Mouse (Mus musculus): ENCODE measurements around the gene Rala. TPM values are rescaled to one million over a fixed set of nuclear protein-coding genes. Genes with fewer than 3 reads are reported as not detected.
A peak's percentile ranks its signal among the peaks of the same experiment; 100 is the strongest.
"Not testable (repeated sequence)": the region's sequence is repeated elsewhere in the genome, so short reads cannot be mapped to it uniquely, and the experiment has no call there.

Rala gene
- polyA plus RNA-seq, 1 experiment from 2014 or later: 113 TPM

- no peak overlapping the region for H3K4me3 ChIP-seq
- WGBS: 53% methylated on average over 1 of the region's 1 CpGs
- H3K9me3 ChIP-seq: no peaks in the 10 kb centered on the region
- no peaks in the 10 kb centered on the region for H3K4me1 ChIP-seq
- no peak overlapping the region for H3K27ac ChIP-seq
- H3K4me2 ChIP-seq: no peak overlapping the region
- no peaks in the 10 kb centered on the region for H3K36me3 ChIP-seq
- no peak overlapping the region for H3K9ac ChIP-seq
- no peaks in the 10 kb centered on the region for H3K27me3 ChIP-seq
- no peak for ATAC-seq (ENCODE audit: insufficient number of reproducible peaks, insufficient read depth, low FRiP score, low TSS enrichment, low read depth)
Observed at GRCm38 (mm10) chr13:17954282-17954681, 10.2 kb upstream of the Rala start.

GRCm38 (mm10) chr13:17950581-17950980 is 6.5 kb upstream of the Rala start:
- not testable (repeated sequence) for H3K27me3 ChIP-seq; ATAC-seq (ENCODE audit: insufficient number of reproducible peaks, insufficient read depth, low FRiP score, low TSS enrichment, low read depth); H3K9ac ChIP-seq; H3K9me3 ChIP-seq; H3K4me2 ChIP-seq; H3K4me1 ChIP-seq; H3K36me3 ChIP-seq; H3K4me3 ChIP-seq; H3K27ac ChIP-seq
- 86% methylated on average over 8 of the region's 8 CpGs for WGBS

GRCm38 (mm10) chr13:17949555-17949954 is 5.5 kb upstream of the Rala start:
- Histone ChIP-seq H3K9ac (no peak overlapping the region), H3K4me3 (no peak overlapping the region), H3K4me1 (no peaks in the 10 kb centered on the region), H3K4me2 (no peak overlapping the region), H3K27ac (no peak overlapping the region), H3K9me3 (no peaks in the 10 kb centered on the region), H3K27me3 (no peaks in the 10 kb centered on the region), H3K36me3 (no peaks in the 10 kb centered on the region)
- WGBS: 71% methylated on average over 18 of the region's 18 CpGs
- no peak for ATAC-seq (ENCODE audit: insufficient number of reproducible peaks, insufficient read depth, low FRiP score, low TSS enrichment, low read depth)

GRCm38 (mm10) chr13:17943306-17944077 is 547 bp downstream of the Rala start:
- H3K4me3 ChIP-seq: peak overlapping the region; percentile 95
- no peaks in the 10 kb centered on the region for H3K9me3 ChIP-seq
- H3K4me2 ChIP-seq: peak overlapping the region; percentile 67
- peak overlapping the region; percentile 94 for H3K9ac ChIP-seq
- H3K36me3 ChIP-seq: no peaks in the 10 kb centered on the region
- peaks cover 12% of the 10 kb centered on the region for H3K4me1 ChIP-seq
- H3K27me3 ChIP-seq: no peaks in the 10 kb centered on the region
- under 1% methylated on average over 65 of the region's 70 CpGs for WGBS
- ATAC-seq (ENCODE audit: insufficient number of reproducible peaks, insufficient read depth, low FRiP score, low TSS enrichment, low read depth): peak; percentile 72
- peak overlapping the region; percentile 89 for H3K27ac ChIP-seq

DNA sequence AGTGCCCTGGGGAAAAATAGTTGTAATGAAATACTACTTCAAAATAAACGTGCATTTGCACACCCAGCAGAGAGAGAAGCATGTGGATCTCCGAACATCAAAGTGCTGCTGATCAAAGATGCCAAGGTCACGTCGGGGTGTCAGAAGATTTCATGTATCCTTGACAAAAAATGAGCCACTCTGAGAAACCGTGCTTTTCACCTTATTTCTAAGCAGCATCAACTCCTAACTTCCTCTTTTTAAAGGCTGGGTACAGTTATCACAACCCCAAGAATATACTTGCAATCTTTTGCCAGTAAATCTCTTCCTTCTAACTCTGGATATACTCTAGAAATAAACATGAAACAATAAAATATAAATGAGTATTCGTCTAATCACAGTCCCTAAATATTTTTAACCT is 1.7 kb downstream of the Rala start:
- Histone ChIP-seq H3K27ac (no peak overlapping the region), H3K27me3 (no peaks in the 10 kb centered on the region), H3K9me3 (no peaks in the 10 kb centered on the region), H3K4me2 (peak overlapping the region; percentile 67; the same call in 1 of the 2 replicates), H3K9ac (no peak overlapping the region), H3K4me1 (peaks cover 12% of the 10 kb centered on the region), H3K36me3 (no peaks in the 10 kb centered on the region), H3K4me3 (no peak overlapping the region)
- whole genome bisulfite sequencing: 47% methylated on average over 6 of the region's 6 CpGs
- no peak for ATAC-seq (ENCODE audit: insufficient number of reproducible peaks, insufficient read depth, low FRiP score, low TSS enrichment, low read depth)

- ATAC-seq (ENCODE audit: insufficient number of reproducible peaks, insufficient read depth, low FRiP score, low TSS enrichment, low read depth): no peak
- H3K4me2 ChIP-seq: no peak overlapping the region
- no peaks in the 10 kb centered on the region for H3K4me1 ChIP-seq
- H3K36me3 ChIP-seq: peaks cover 6% of the 10 kb centered on the region
- no peak overlapping the region for H3K9ac ChIP-seq
- H3K9me3 ChIP-seq: no peaks in the 10 kb centered on the region
- H3K4me3 ChIP-seq: no peak overlapping the region
- H3K27me3 ChIP-seq: no peaks in the 10 kb centered on the region
- H3K27ac ChIP-seq: no peak overlapping the region
- 96% methylated on average over 1 of the region's 1 CpGs for WGBS
Observed at GRCm38 (mm10) chr13:17907309-17907708, 36.7 kb downstream of the Rala start.

DNA sequence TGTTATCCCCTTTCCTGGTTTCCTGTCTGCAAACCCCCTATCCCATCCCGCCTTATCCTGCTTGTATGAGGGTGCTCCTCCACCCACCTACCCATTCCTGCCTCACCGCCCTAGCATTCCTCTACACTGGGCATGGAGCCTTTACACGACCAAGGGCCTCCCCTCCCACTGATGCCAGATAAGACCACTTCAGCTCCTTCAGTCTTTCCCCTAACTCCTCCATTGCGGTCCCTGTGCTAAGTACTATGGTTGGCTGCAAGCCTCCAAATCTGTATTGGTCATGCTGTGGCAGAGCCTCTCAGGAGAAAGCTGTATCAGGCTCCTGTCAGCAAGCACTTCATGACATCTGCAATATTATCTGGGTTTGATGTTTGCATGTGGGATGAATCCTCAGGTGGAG is 42.6 kb downstream of the Rala start:
- Histone ChIP-seq H3K27ac (no peak overlapping the region), H3K36me3 (peaks cover 8% of the 10 kb centered on the region), H3K27me3 (no peaks in the 10 kb centered on the region), H3K9me3 (no peaks in the 10 kb centered on the region), H3K4me2 (no peak overlapping the region), H3K9ac (no peak overlapping the region), H3K4me3 (no peak overlapping the region), H3K4me1 (no peaks in the 10 kb centered on the region)
- no peak for ATAC-seq (ENCODE audit: insufficient number of reproducible peaks, insufficient read depth, low FRiP score, low TSS enrichment, low read depth)
- WGBS: 92% methylated on average over 4 of the region's 4 CpGs

- H3K27ac ChIP-seq: no peak overlapping the region
- H3K9ac ChIP-seq: no peak overlapping the region
- peaks cover 13% of the 10 kb centered on the region for H3K36me3 ChIP-seq
- H3K9me3 ChIP-seq: no peaks in the 10 kb centered on the region
- WGBS: 83% methylated on average over 5 of the region's 5 CpGs
- H3K4me3 ChIP-seq: no peak overlapping the region
- no peaks in the 10 kb centered on the region for H3K27me3 ChIP-seq
- H3K4me1 ChIP-seq: no peaks in the 10 kb centered on the region
- no peak overlapping the region for H3K4me2 ChIP-seq
- no peak for ATAC-seq (ENCODE audit: insufficient number of reproducible peaks, insufficient read depth, low FRiP score, low TSS enrichment, low read depth)
Observed at GRCm38 (mm10) chr13:17900641-17901040, 43.4 kb downstream of the Rala start.

DNA sequence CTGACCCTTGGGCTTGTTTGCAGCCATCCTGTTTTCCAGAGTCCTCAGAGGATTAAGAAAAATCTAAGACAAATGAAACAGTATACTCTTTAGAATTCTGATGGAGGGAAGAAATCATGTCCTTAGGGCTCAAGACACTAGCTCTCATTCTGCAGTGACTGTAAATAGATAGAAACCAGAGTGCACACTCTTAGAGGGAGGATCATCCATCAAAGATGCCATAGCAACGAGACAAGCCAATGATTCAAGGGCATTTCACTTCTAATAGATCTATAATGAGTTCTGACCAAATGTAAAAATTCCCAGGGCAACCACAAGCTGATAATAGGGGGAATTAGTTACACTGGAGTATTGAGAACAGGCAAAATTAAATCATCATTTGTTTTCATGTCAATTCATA is 47.0 kb downstream of the Rala start:
- H3K27ac ChIP-seq: no peak overlapping the region
- no peak overlapping the region for H3K4me2 ChIP-seq
- WGBS: 68% methylated on average over 1 of the region's 1 CpGs
- H3K27me3 ChIP-seq: no peaks in the 10 kb centered on the region
- no peak overlapping the region for H3K4me3 ChIP-seq
- no peak overlapping the region for H3K9ac ChIP-seq
- no peaks in the 10 kb centered on the region for H3K4me1 ChIP-seq
- H3K36me3 ChIP-seq: peaks cover 27% of the 10 kb centered on the region
- H3K9me3 ChIP-seq: no peaks in the 10 kb centered on the region
- no peak for ATAC-seq (ENCODE audit: insufficient number of reproducible peaks, insufficient read depth, low FRiP score, low TSS enrichment, low read depth)

GRCm38 (mm10) chr13:17891545-17891944 is 52.5 kb downstream of the Rala start:
- Histone ChIP-seq H3K36me3 (peaks cover 69% of the 10 kb centered on the region), H3K4me1 (no peaks in the 10 kb centered on the region), H3K27ac (no peak overlapping the region), H3K27me3 (no peaks in the 10 kb centered on the region), H3K9ac (no peak overlapping the region), H3K4me3 (no peak overlapping the region), H3K9me3 (no peaks in the 10 kb centered on the region), H3K4me2 (no peak overlapping the region)
- WGBS: 92% methylated on average over 6 of the region's 6 CpGs
- ATAC-seq (ENCODE audit: insufficient number of reproducible peaks, insufficient read depth, low FRiP score, low TSS enrichment, low read depth): no peak

DNA sequence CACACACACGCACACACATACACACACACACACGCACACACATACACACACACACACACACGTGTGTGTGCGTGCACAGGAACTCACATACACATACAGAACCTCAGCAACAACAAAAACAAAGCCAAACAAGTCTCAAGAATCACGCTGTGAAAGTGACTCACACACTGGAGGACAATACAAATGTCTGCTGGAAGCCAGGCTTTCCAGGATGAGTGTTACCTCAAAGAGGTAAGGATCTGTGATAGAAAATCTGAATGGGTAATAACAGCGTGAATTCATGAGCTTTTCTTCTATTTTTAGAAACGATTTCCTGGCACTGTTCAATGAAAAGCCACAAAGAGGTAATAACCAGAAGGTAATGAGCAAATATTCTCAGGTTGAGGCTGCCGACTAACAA is 59.8 kb downstream of the Rala start:
- Histone ChIP-seq H3K9me3 (no peaks in the 10 kb centered on the region), H3K4me2 (no peak overlapping the region), H3K4me1 (no peaks in the 10 kb centered on the region), H3K9ac (no peak overlapping the region), H3K36me3 (peaks cover 55% of the 10 kb centered on the region), H3K27ac (no peak overlapping the region), H3K27me3 (no peaks in the 10 kb centered on the region), H3K4me3 (no peak overlapping the region)
- 81% methylated on average over 8 of the region's 8 CpGs for WGBS
- no peak for ATAC-seq (ENCODE audit: insufficient number of reproducible peaks, insufficient read depth, low FRiP score, low TSS enrichment, low read depth)

- Histone ChIP-seq H3K36me3 (peaks cover 25% of the 10 kb centered on the region), H3K9me3 (peaks cover 7% of the 10 kb centered on the region), H3K27ac (no peak overlapping the region), H3K9ac (no peak overlapping the region), H3K4me1 (no peaks in the 10 kb centered on the region), H3K27me3 (no peaks in the 10 kb centered on the region), H3K4me3 (no peak overlapping the region), H3K4me2 (no peak overlapping the region)
- ATAC-seq (ENCODE audit: insufficient number of reproducible peaks, insufficient read depth, low FRiP score, low TSS enrichment, low read depth): no peak
Observed at GRCm38 (mm10) chr13:17879061-17879460, 65.0 kb downstream of the Rala start.

Measured in embryonic facial prominence, embryonic 13.5 days (tissue).